Mouse (Mus musculus): ENCODE results near the gene Lrfn2.

- TF ChIP-seq CTCF (IDR thresholded peaks at IDR 0.05 in 2 of 3, conservative IDR thresholded peaks at IDR 0.05 in 1 of 3; ENCODE audit: control insufficient read depth in 1 of 3, insufficient read depth in 1 of 3, low read depth in 2 of 3, low read length in 3 of 3, poor library complexity in 1 of 3, severe bottlenecking in 1 of 3) = no peak
- no peak for TF ChIP-seq MAZ (IDR thresholded peaks at IDR 0.05; ENCODE audit: low read depth, low read length)
- no peak for TF ChIP-seq POLR2A (IDR thresholded peaks at IDR 0.05; ENCODE audit: control insufficient read depth in 1 of 2, insufficient read depth in 1 of 2, low read depth in 1 of 2, low read length in 2 of 2, poor library complexity in 1 of 2)
- no peak for TF ChIP-seq JUND (IDR thresholded peaks at IDR 0.05; ENCODE audit: low read depth, low read length)
- no peak for TF ChIP-seq E2F4 (IDR thresholded peaks at IDR 0.05; ENCODE audit: borderline replicate concordance, low read depth, low read length)
- TF ChIP-seq MAX (IDR thresholded peaks at IDR 0.05; ENCODE audit: low read length) = no peak
- no peak for TF ChIP-seq TBP (IDR thresholded peaks at IDR 0.05; ENCODE audit: low read depth, low read length)
- no peak for TF ChIP-seq SIN3A (IDR thresholded peaks at IDR 0.05; ENCODE audit: low read length)
- no peak for TF ChIP-seq TAL1 (IDR thresholded peaks at IDR 0.05; ENCODE audit: low read length)
- no peak for TF ChIP-seq ZKSCAN1 (IDR thresholded peaks at IDR 0.05; ENCODE audit: low read depth, low read length)
- no peak for TF ChIP-seq SMC3 (IDR thresholded peaks at IDR 0.05; ENCODE audit: low read depth, low read length)
- TF ChIP-seq RAD21 (IDR thresholded peaks at IDR 0.05; ENCODE audit: low read depth, low read length) = no peak
- TF ChIP-seq ZC3H11A (IDR thresholded peaks at IDR 0.05; ENCODE audit: low read depth, low read length) = no peak
These were observed 98.1 kb downstream of the Lrfn2 start for GRCm38 (mm10) chr17:49030269-49030615.
